Mouse (Mus musculus) heart, embryonic 14.5 days (tissue): Measurements from ENCODE around the gene Cyp4f37. TPM values are rescaled to one million over a fixed set of nuclear protein-coding genes. Genes with fewer than 3 reads are reported as not detected.
"Not testable (repeated sequence)": the region's sequence is repeated elsewhere in the genome, so short reads cannot be mapped to it uniquely, and the experiment has no call there.

Experiments used
- ATAC-seq: fragments of 200-750 bp; cut with Nextera tagmentation; 2 replicates; pipeline ENCODE4 v1.8.0; 2017; ENCODE audit warnings: low read depth, moderate TSS enrichment; ENCODE audit not compliant: insufficient number of reproducible peaks, insufficient read depth, low FRiP score
- H3K27ac ChIP-seq, 2 experiments: fragments of 200-500 bp in 1 of 2; fragments of 300-500 bp in 1 of 2; sonication (generic) in 1 of 2; replicated peaks in 1 of 2; 2 replicates each; pipeline ENCODE4 v1.5.1; 2012 to 2014; ENCODE audit warnings: low read depth in 2 of 2, low read length in 2 of 2, control low read depth in 1 of 2, mild to moderate bottlenecking in 1 of 2, mixed read lengths in 1 of 2; ENCODE audit not compliant: control insufficient read depth in 1 of 2, insufficient read depth in 1 of 2
- H3K27me3 ChIP-seq: fragments of 300-500 bp; sonication (generic); 2 replicates; pipeline ENCODE4 v1.6.1; 2014; ENCODE audit warnings: mild to moderate bottlenecking, low read length, control low read depth; ENCODE audit not compliant: control insufficient read depth, insufficient read depth
- H3K36me3 ChIP-seq: fragments of 300-500 bp; sonication (generic); 2 replicates; pipeline ENCODE4 v1.6.1; 2014; ENCODE audit warnings: mild to moderate bottlenecking, control low read depth, low read length, mixed read lengths; ENCODE audit not compliant: control insufficient read depth, insufficient read depth
- H3K4me1 ChIP-seq, 2 experiments: fragments of 200-500 bp in 1 of 2; fragments of 300-500 bp in 1 of 2; sonication (generic) in 1 of 2; 2 replicates each; pipeline ENCODE4 v1.6.1; 2012 to 2014; ENCODE audit warnings: low read length in 2 of 2, control low read depth in 1 of 2, mixed read lengths in 1 of 2; ENCODE audit not compliant: control insufficient read depth in 2 of 2, insufficient read depth in 2 of 2
- H3K4me2 ChIP-seq: fragments of 300-500 bp; sonication (generic); 2 replicates; pipeline ENCODE4 v1.6.1; 2014; ENCODE audit warnings: mild to moderate bottlenecking, low read length
- H3K4me3 ChIP-seq, 2 experiments: fragments of 200-500 bp in 1 of 2; fragments of 300-500 bp in 1 of 2; sonication (generic) in 1 of 2; 2 replicates each; pipeline ENCODE4 v1.5.1; 2012 to 2014; ENCODE audit warnings: low read length in 2 of 2, mild to moderate bottlenecking in 2 of 2, control low read depth in 1 of 2, low read depth in 1 of 2, moderate library complexity in 1 of 2; ENCODE audit not compliant: control insufficient read depth in 1 of 2, insufficient read depth in 1 of 2
- H3K9ac ChIP-seq: fragments of 300-500 bp; sonication (generic); 2 replicates; pipeline ENCODE4 v1.6.1; 2014; ENCODE audit warnings: mild to moderate bottlenecking, low read length
- H3K9me3 ChIP-seq: fragments of 300-500 bp; sonication (generic); 2 replicates; pipeline ENCODE4 v1.6.1; 2016; ENCODE audit warnings: low read length, control low read depth; ENCODE audit not compliant: control insufficient read depth
- WGBS: fragments of 180-500 bp; shearing (Covaris S2); extraction: QIAGEN DNeasy Blood & Tissue Kit; methylation state at CpG from one replicate; pipeline ENCODE4 v1.1.7; 2014; 5-methylcytosine and 5-hydroxymethylcytosine counted together
- polyA plus RNA-seq: library from polyadenylated mRNA; unstranded; fragments of >200 nt; fragmentation: Nextera tagmentation; extraction: Ambion mirVana; gene quantifications from 2 replicates; pipeline ENCODE4 v1.2.1, GENCODE M21; 2014

Cyp4f37 gene
- polyA plus RNA-seq = not detected in 2 replicates

DNA sequence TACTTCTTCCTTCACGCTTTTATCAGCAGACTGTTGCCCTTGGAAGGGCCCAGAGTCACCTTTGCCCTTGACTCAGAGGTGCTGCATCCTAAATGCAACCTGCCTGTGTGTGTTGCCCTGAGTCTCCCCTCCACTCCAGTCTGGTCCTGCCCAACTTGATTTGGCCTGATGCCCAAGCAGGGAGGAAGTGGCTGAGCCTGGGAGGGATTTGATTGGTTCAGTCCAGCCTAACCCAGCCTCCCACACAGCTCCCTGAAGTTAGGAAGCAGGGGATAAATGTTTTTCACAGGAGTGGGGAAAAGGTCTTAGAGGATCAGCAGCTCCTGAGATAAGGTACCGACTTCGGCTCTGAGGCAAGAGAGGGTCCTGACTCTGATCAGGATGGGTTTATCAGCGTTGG lies at the start of gene Cyp4f37:
TSS of gene Cyp4f37 (plus strand) at position 292 of the 400 bp plus-strand sequence.
- H3K9ac ChIP-seq, H3K36me3 ChIP-seq, ATAC-seq, H3K4me3 ChIP-seq, H3K4me1 ChIP-seq, H3K9me3 ChIP-seq, H3K4me2 ChIP-seq, H3K27ac ChIP-seq, H3K27me3 ChIP-seq: not testable (repeated sequence)
- WGBS = 45% methylated on average over 4 of the region's 4 CpGs

DNA sequence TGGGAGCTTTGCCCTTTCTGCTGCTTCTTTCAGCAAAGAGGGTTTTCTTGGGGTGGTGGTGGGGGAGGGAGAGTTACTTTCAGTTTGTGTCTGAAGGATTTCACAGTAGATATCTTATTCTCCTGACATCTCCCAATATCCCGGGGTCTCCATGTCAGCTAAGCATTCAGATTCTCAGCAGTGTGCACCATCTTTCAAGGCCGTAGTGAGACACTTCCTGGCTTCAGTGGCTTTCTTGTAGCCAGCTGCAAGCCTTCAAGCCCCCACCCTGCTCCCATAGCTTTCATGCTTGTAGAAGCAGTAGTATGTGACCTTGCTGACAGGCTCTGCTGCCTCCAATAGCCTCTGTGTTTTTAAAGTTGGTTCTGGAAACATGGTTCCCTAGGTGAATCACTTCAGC lies 47.8 kb upstream of the Cyp4f37 start:
- not testable (repeated sequence) for H3K4me3 ChIP-seq, H3K4me1 ChIP-seq, H3K36me3 ChIP-seq, H3K27me3 ChIP-seq, H3K27ac ChIP-seq, ATAC-seq, H3K9me3 ChIP-seq, H3K9ac ChIP-seq, H3K4me2 ChIP-seq
- WGBS = 68% methylated on average over 2 of the region's 2 CpGs

DNA sequence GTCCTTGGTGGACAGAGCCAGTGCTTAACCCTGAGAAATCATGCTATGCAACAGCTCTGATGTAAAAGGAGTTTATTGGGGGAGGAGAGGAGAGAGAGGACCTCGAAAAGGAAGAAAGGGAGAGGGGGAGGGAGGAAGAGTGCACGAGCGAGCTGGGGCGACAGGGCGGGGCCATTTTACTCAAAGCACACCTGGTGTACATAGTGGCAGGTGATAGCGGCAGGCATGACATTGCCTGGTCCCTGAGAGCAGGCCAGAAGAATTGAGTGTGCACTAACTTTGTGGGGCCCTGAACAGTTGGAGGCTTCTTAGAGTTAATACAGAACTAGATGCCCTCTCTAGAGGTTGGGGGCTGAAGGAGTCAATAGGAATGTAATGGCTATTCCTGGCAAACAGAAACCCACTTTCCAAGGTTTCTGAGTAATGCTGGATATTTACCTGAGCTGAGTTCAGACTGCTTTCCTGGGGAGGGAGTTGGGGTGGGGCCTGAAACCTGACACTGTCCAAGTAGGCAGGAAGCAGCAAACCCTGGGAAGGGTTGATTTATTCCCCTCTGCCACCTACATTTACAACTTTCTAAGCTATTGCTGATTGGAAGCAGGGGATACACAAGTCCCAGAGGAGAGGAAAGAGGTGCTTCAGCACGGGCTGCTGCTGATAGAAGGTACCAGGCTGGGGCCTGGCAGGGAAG lies 43.5 kb upstream of the Cyp4f37 start:
- 58% methylated on average over 7 of the region's 7 CpGs for WGBS
- H3K27me3 ChIP-seq = no peaks in the 10 kb centered on the region
- H3K9me3 ChIP-seq = no peaks in the 10 kb centered on the region
- no peaks in the 10 kb centered on the region for H3K36me3 ChIP-seq
- H3K4me2 ChIP-seq = no peak overlapping the region
- H3K9ac ChIP-seq = no peak overlapping the region
- H3K4me1 ChIP-seq = no peaks in the 10 kb centered on the region
- H3K4me3 ChIP-seq = no peak overlapping the region
- no peak for ATAC-seq
- no peak overlapping the region for H3K27ac ChIP-seq

DNA sequence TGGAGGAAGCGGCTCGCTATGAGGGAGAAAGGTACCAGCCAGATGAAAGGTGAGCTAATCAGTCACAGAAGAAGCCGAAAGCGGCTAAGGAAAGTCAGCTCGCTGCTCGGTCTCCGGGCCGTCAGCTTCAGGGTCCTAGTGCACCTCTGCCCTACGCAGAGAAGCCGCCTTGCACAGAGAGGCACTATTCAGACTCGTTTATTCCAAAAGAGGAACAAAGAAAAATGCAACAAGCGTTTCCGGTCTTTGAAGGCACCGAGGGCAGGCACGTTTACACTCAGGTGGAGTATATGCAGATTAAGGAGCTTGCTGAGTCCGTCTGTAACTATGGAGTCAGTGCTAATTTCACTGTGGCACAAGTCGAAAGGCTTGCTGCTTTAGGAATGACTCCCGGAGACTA lies 24.6 kb upstream of the Cyp4f37 start:
- no peaks in the 10 kb centered on the region for H3K27me3 ChIP-seq
- WGBS = 81% methylated on average over 18 of the region's 18 CpGs
- no peak overlapping the region for H3K4me2 ChIP-seq
- no peak overlapping the region for H3K4me3 ChIP-seq
- H3K9ac ChIP-seq = no peak overlapping the region
- no peaks in the 10 kb centered on the region for H3K4me1 ChIP-seq
- H3K27ac ChIP-seq = no peak overlapping the region
- H3K9me3 ChIP-seq = 0 out of 2 replicates have a peak, but pooled peaks cover 2% of the 10 kb centered on the region
- no peaks in the 10 kb centered on the region for H3K36me3 ChIP-seq
- no peak for ATAC-seq

DNA sequence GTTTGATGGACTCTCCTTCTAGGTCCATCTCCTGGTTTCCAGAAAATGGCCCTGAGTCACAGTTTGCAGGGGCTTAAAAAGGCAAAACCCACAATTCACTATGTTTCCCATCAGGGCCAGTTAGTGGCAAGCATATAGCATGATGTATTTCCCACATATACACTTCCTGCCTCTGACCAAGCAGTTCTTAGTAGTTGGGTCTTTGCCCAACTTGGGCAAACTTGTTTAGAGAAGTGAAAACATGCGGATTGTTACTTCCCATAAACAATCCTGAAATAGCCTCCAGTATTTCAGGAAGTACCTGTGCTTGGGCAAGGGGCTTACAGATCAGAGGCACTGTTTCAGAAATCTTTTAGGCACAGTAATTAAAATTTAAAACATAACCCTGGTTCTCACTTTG lies 13.1 kb upstream of the Cyp4f37 start:
- Histone ChIP-seq H3K4me3 (no peak overlapping the region), H3K4me1 (no peaks in the 10 kb centered on the region), H3K9me3 (no peaks in the 10 kb centered on the region), H3K9ac (no peak overlapping the region), H3K36me3 (no peaks in the 10 kb centered on the region), H3K4me2 (no peak overlapping the region), H3K27ac (no peak overlapping the region), H3K27me3 (no peaks in the 10 kb centered on the region)
- WGBS = 60% methylated on average over 1 of the region's 1 CpGs
- no peak for ATAC-seq

DNA sequence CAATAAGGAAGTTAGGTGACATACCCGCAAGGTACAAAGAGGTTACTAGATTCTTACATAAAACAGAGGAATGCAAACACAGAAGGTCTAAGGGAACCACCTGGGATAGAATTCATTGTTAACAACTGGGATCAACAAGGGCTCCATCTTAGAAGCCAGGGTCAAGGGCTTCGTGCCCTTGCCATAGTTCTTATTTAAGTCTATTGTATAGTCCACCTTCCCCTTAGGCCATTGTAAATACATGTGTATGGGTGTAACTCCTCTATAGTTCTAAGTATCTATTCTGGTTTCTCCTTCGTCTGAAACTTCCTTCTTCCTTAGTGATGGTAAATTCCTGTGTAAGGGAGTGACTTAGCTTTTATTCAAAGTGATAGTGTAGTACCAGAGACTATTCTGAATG lies 10.9 kb upstream of the Cyp4f37 start:
- not testable (repeated sequence) for H3K27ac ChIP-seq, ATAC-seq, H3K9ac ChIP-seq, H3K36me3 ChIP-seq, H3K4me2 ChIP-seq, H3K4me1 ChIP-seq, H3K4me3 ChIP-seq, H3K27me3 ChIP-seq, H3K9me3 ChIP-seq
- WGBS = 73% methylated on average over 3 of the region's 3 CpGs

DNA sequence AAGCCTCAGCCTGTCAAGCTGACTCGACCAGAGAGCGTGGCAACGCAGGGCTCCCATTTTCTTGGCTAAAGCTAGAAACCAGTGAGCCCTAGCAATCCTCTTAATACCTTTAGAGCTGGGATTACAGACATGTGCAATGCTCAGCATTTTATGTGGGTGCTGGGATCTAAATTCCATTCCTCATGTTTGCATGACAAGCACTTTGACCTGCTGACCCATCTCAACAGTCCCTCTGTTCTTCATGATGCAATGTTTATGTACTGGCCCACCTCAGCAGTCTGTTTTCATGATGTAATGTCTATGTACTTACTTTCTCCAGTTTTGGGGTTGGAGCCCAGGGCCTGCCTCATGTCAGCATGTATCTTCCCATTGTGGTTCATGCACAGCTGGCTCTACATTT lies 10.2 kb upstream of the Cyp4f37 start:
- no peak for ATAC-seq
- Histone ChIP-seq H3K36me3 (no peaks in the 10 kb centered on the region), H3K27ac (no peak overlapping the region), H3K27me3 (no peaks in the 10 kb centered on the region), H3K4me2 (no peak overlapping the region), H3K4me1 (no peaks in the 10 kb centered on the region), H3K9ac (no peak overlapping the region), H3K4me3 (no peak overlapping the region), H3K9me3 (no peaks in the 10 kb centered on the region)
- 75% methylated on average over 3 of the region's 3 CpGs for WGBS

DNA sequence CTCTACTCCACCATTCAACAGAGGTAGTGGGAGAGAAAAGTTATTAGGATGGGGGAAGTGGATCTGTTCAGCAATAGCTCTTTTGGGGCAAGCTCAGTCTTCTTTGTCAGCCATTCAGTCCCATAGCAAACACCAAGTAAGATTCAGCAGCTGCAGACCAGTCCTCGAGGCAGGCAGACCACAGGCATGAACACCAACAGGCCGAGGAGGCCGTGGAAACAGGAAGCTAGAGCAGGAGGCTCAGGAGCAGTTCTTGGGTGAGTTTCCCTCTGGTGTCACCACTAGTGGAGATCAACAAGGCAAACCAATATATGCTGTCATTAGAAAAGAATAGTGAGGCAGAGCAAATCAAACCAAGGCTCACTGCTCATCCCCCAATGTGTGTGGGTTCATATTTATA lies 8.7 kb upstream of the Cyp4f37 start:
- no peaks in the 10 kb centered on the region for H3K4me1 ChIP-seq
- H3K4me2 ChIP-seq = no peak overlapping the region
- H3K4me3 ChIP-seq = no peak overlapping the region
- H3K9me3 ChIP-seq = no peaks in the 10 kb centered on the region
- H3K27ac ChIP-seq = no peak overlapping the region
- no peak overlapping the region for H3K9ac ChIP-seq
- H3K36me3 ChIP-seq = no peaks in the 10 kb centered on the region
- no peaks in the 10 kb centered on the region for H3K27me3 ChIP-seq
- 52% methylated on average over 3 of the region's 3 CpGs for WGBS
- no peak for ATAC-seq
